Mouse (Mus musculus) embryonic fibroblast, embryonic 13.5 days (primary cell): ENCODE data around the gene Bcl2l12.

Experiments used
- CTCF ChIP-seq: IDR thresholded peaks from 2 replicates; pipeline ENCODE4 v1.5.1; 2011; ENCODE audit warnings: mild to moderate bottlenecking, control low read depth, low read length, moderate library complexity, borderline replicate concordance; ENCODE audit not compliant: insufficient read depth
- POLR2A ChIP-seq: IDR thresholded peaks from 2 replicates; pipeline ENCODE4 v1.6.1; 2011; ENCODE audit warnings: low read depth, mild to moderate bottlenecking, control low read depth, low read length, moderate library complexity

- no peak for TF ChIP-seq CTCF
- TF ChIP-seq POLR2A, result no peak
Observed at GRCm38 (mm10) chr7:45005321-45005992, 6.9 kb upstream of the Bcl2l12 start.
